Mouse (Mus musculus) bone marrow macrophage, adult 2 months (primary cell): Measurements from ENCODE around the gene Insrr.

Experiments
- CTCF ChIP-seq: IDR thresholded peaks from 2 replicates; pipeline ENCODE4 v1.5.1; 2012; ENCODE audit warnings: low read depth, mild to moderate bottlenecking, low read length, moderate library complexity
- POLR2A ChIP-seq: IDR thresholded peaks from 2 replicates; pipeline ENCODE4 v1.6.1; 2012; ENCODE audit warnings: mild to moderate bottlenecking, low read depth, low read length, borderline replicate concordance

GRCm38 (mm10) chr3:87768431-87768830 is 28.3 kb upstream of the Insrr start:
- TF ChIP-seq CTCF (no peak), POLR2A (no peak)
